Mouse (Mus musculus) olfactory bulb, adult 2 months (tissue): Measurements from ENCODE around the gene Kmt5a.

ENCODE experiments used
- CTCF ChIP-seq: fragments of 200-500 bp; IDR thresholded peaks from 2 replicates; pipeline ENCODE4 v1.5.1; 2012; ENCODE audit warnings: low read depth, mild to moderate bottlenecking, low read length, moderate library complexity; ENCODE audit not compliant: insufficient read depth
- POLR2A ChIP-seq: fragments of 200-500 bp; IDR thresholded peaks from 2 replicates; pipeline ENCODE4 v1.6.1; 2012; ENCODE audit warnings: mild to moderate bottlenecking, low read depth, low read length, moderate library complexity; ENCODE audit not compliant: insufficient read depth

- TF ChIP-seq CTCF (no peak), POLR2A (no peak)
Measured at GRCm38 (mm10) chr5:124480119-124480518, 40.4 kb downstream of the Kmt5a start.
